Mouse (Mus musculus): ENCODE measurements around the gene Gm8104.
"Not testable (repeated sequence)": the region's sequence is repeated elsewhere in the genome, so short reads cannot be mapped to it uniquely, and the experiment has no call there.

Gene Gm8104

GRCm38 (mm10) chr14:43100301-43100700 lies at the start of gene Gm8104:
TSS of gene Gm8104 (plus strand) at chr14:43100601.
- not testable (repeated sequence) for DNase-seq (ENCODE audit: low spot score)

DNA sequence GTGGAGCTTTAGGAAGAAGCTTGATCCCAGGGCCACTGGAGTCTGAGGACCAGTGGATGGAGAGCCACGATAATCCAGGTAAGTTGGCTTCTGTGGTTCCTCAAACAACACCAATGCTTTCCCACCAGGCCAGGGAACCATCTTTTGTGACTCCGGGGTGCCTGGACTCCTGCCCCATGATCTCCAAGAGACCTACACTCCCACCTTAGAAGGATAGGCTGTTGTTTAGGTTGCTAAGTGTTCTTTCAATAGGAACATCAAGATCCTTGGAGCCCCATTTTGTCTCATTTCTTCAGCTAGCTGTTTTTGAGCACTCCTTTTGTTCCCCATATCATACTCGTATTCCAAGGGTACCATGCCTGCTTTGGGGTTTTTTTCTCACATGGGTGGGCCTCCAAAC lies 42.3 kb upstream of the Gm8104 start:
- DNase-seq (ENCODE audit: low spot score), result not testable (repeated sequence)

GRCm38 (mm10) chr14:43060179-43060578 lies 40.2 kb upstream of the Gm8104 start:
- DNase-seq (ENCODE audit: low spot score), result not testable (repeated sequence)

GRCm38 (mm10) chr14:43076543-43076942 lies 23.9 kb upstream of the Gm8104 start, which contains the start of gene Gm8094:
TSS of gene Gm8094 (minus strand) at chr14:43076643.
- DNase-seq (ENCODE audit: low spot score), result not testable (repeated sequence)

- DNase-seq (ENCODE audit: low spot score), result not testable (repeated sequence)
Observed at GRCm38 (mm10) chr14:43084936-43085730, 15.3 kb upstream of the Gm8104 start.

GRCm38 (mm10) chr14:43089103-43089919 lies 11.1 kb upstream of the Gm8104 start:
- DNase-seq (ENCODE audit: low spot score), result not testable (repeated sequence)

DNA sequence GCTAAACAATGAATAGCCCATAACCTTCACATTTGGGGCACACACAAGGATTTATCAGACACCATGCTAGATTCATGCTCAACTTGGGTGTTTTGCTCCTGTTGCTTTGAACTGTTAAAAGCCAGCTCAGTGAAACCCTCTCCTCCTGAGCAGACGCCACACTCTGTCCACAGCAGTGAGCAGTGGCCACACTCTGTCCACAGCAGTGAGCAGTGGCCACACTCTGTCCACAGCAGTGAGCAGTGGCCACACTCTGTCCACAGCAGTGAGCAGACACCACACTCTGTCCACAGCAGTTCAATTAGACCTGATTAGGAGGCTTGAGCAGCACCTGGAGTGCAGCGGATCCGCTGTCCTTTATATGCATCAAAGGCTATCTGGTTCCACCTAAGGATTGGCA lies 19.3 kb downstream of the Gm8104 start:
- DNase-seq (ENCODE audit: low spot score), result not testable (repeated sequence)

- DNase-seq (ENCODE audit: low spot score), result not testable (repeated sequence)
Observed at GRCm38 (mm10) chr14:43126286-43126685, 25.9 kb downstream of the Gm8104 start.
